Mouse (Mus musculus): ENCODE results near the gene Rpl13a.
A peak's percentile ranks its signal among the peaks of the same experiment; 100 is the strongest.

DNA sequence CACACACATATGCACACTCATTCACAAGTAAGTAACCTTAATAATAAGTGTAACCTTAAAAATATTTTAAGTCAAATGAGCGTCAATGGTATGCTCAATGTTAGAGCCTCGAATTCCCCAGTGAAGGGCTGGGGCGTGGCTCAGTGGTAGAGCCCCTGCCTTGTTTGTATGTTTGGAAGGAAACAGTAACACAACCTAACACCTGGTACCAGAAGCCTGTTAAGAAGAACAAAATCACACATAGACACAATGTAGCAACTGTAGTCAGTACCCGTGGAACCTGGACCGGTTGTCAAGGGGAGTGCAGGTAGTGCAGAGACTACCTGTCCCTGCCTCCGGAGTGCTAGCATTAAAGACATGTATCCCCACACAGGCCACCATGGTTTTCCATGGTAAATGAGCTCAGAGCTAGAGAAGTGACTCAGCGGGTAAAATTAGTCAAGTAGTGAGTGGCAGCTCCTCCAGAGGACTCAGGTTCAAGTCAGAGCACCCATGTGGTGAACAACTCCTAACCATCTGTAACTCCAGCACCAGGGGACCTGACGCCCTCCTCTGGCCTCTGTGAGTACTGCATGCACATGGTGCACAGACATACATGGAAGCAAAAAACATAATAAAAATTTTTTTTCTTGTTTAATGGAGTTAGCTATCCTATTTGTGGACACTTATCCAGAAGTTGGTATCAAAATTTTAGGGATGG, 29.9 kb downstream of the Rpl13a start:
- TF ChIP-seq EP300 (IDR thresholded peaks at IDR 0.05; ENCODE audit: low read depth) (no peak), CTCF (IDR thresholded peaks at IDR 0.05; ENCODE audit: low read depth) (peak; percentile 51)
